Mouse (Mus musculus) thymus, adult 2 months (tissue): Measurements from ENCODE around the gene Ccdc36.

Experiments
- CTCF ChIP-seq: fragments of 200-500 bp; IDR thresholded peaks from 2 replicates; pipeline ENCODE4 v1.5.1; 2012; ENCODE audit warnings: mild to moderate bottlenecking, control low read depth, low read length, moderate library complexity, borderline replicate concordance; ENCODE audit not compliant: control insufficient read depth, poor library complexity, insufficient read depth; ENCODE audit errors: extremely low read depth
- POLR2A ChIP-seq: fragments of 200-500 bp; IDR thresholded peaks from 2 replicates; pipeline ENCODE4 v1.6.1; 2012; ENCODE audit warnings: mild to moderate bottlenecking, low read length, control low read depth, moderate library complexity; ENCODE audit not compliant: control insufficient read depth, poor library complexity, insufficient read depth; ENCODE audit errors: extremely low read depth

DNA sequence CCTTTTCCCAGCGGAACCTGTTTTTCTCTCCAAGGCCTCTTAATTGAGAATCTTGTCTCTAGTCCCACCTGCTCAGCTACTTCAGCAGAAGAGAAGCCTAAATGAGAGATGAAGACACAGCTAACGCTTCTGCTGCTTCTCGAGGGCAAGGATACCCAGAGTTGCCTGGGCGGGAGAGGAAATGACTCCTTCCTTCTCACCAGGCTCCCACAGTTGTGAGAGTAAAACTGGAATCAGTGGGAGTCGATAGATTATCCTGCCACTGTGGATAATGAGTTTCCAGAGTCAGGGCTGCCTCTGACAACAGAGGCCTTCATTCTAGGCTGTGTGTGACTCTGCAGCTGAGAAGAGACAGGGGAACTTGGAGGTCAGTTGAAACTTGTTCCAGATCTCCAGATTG, 12.2 kb upstream of the Ccdc36 start:
- TF ChIP-seq CTCF (no peak), POLR2A (no peak)
